Mouse (Mus musculus) heart, embryonic 12.5 days (tissue): ENCODE data around the gene Rap2c. TPM values are rescaled to one million over a fixed set of nuclear protein-coding genes. Genes with fewer than 3 reads are reported as not detected.

Experiments used
- ATAC-seq: fragments of 200-750 bp; cut with Nextera tagmentation; 2 replicates; pipeline ENCODE4 v1.8.0; 2017; ENCODE audit warnings: moderate TSS enrichment, moderate library complexity; ENCODE audit not compliant: insufficient number of reproducible peaks, low FRiP score
- H3K27ac ChIP-seq: fragments of 300-500 bp; sonication (generic); 2 replicates; pipeline ENCODE4 v1.5.1; 2016; ENCODE audit warnings: mild to moderate bottlenecking, moderate library complexity; ENCODE audit not compliant: poor library complexity, severe bottlenecking
- H3K27me3 ChIP-seq: fragments of 300-500 bp; sonication (generic); replicated peaks from 2 replicates; pipeline ENCODE4 v1.6.1; 2016; ENCODE audit warnings: mild to moderate bottlenecking, moderate library complexity
- H3K36me3 ChIP-seq: fragments of 300-500 bp; sonication (generic); 2 replicates; pipeline ENCODE4 v1.6.1; 2016; ENCODE audit warnings: mild to moderate bottlenecking, moderate library complexity
- H3K4me1 ChIP-seq: fragments of 300-500 bp; sonication (generic); replicated peaks from 2 replicates; pipeline ENCODE4 v1.6.1; 2016; ENCODE audit warnings: mild to moderate bottlenecking
- H3K4me2 ChIP-seq: fragments of 300-500 bp; sonication (generic); 2 replicates; pipeline ENCODE4 v1.6.1; 2016; ENCODE audit warnings: mild to moderate bottlenecking, moderate library complexity
- H3K4me3 ChIP-seq: fragments of 300-500 bp; sonication (generic); 2 replicates; pipeline ENCODE4 v1.5.1; 2016; ENCODE audit warnings: mild to moderate bottlenecking
- H3K9ac ChIP-seq: fragments of 300-500 bp; sonication (generic); 2 replicates; pipeline ENCODE4 v1.6.1; 2016; ENCODE audit warnings: mild to moderate bottlenecking, moderate library complexity
- H3K9me3 ChIP-seq: fragments of 300-500 bp; sonication (generic); replicated peaks from 2 replicates; pipeline ENCODE4 v1.6.1; 2016; ENCODE audit warnings: mild to moderate bottlenecking, moderate library complexity
- WGBS: fragments of 180-500 bp; shearing (Covaris S2); methylation state at CpG from one replicate; pipeline ENCODE4 v1.1.7; 2016; 5-methylcytosine and 5-hydroxymethylcytosine counted together
- polyA plus RNA-seq: library from polyadenylated mRNA; unstranded; fragments of >200 nt; fragmentation: Nextera tagmentation; extraction: Ambion mirVana; gene quantifications from 2 replicates; pipeline ENCODE4 v1.2.1, GENCODE M21; 2016

Rap2c gene
- 29.7 and 30.2 TPM in 2 replicates for polyA plus RNA-seq

- Histone ChIP-seq H3K27ac (peak within 1 kb of the TSS; percentile 99), H3K4me1 (0 out of 2 replicates have a peak, but pooled peaks cover 4% of the 10 kb centered on the region), H3K9ac (peak within 1 kb of the TSS; percentile 84), H3K4me2 (peak within 1 kb of the TSS; percentile 73), H3K36me3 (peaks cover 12% of the 10 kb centered on the region), H3K4me3 (peak within 1 kb of the TSS; percentile 72), H3K27me3 (no peaks in the 10 kb centered on the region), H3K9me3 (no peaks in the 10 kb centered on the region)
- ATAC-seq: peak; percentile 89
- 22% methylated on average over 31 of the region's 92 CpGs for WGBS
Observed at GRCm38 (mm10) chrX:51017851-51018785, at the start of gene Rap2c. Rap2c (minus strand) TSS chrX:51018018.

- H3K27ac ChIP-seq: no peak overlapping the region
- H3K9ac ChIP-seq: no peak overlapping the region
- H3K9me3 ChIP-seq: no peaks in the 10 kb centered on the region
- no peaks in the 10 kb centered on the region for H3K36me3 ChIP-seq
- no peak overlapping the region for H3K4me2 ChIP-seq
- WGBS: 61% methylated on average over 11 of the region's 11 CpGs
- ATAC-seq: no peak
- no peak overlapping the region for H3K4me3 ChIP-seq
- no peaks in the 10 kb centered on the region for H3K4me1 ChIP-seq
- no peaks in the 10 kb centered on the region for H3K27me3 ChIP-seq
Observed at GRCm38 (mm10) chrX:51066539-51067286, 48.9 kb upstream of the Rap2c start.

- H3K36me3 ChIP-seq: no peaks in the 10 kb centered on the region
- 14% methylated on average over 6 of the region's 6 CpGs for WGBS
Observed at GRCm38 (mm10) chrX:51065773-51066172, 48.0 kb upstream of the Rap2c start.

DNA sequence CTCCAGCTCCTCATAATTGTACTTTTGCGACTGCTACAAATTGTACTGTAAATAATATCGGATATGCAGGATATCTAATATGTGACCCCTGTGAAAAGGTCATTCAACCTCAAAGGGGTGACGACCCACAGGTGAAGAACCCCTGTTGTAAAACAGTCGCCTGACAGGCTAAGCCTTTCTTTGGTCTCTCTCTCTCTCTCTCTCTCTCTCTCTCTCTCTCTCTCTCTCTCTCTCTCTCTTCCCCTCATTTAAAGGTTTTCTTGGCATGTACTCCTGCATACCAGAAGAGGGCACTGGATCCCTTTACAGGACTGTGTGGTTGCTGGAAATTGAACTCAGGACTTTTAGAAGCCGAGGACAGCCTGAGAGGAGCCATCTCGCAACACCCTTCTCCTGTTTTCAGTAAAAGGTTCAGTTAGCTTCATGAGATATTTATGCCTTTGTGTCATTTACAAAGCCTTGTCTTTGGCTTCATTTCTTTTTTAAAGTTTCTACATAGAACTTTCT is 47.4 kb upstream of the Rap2c start:
- Histone ChIP-seq H3K9ac (no peak overlapping the region), H3K9me3 (no peaks in the 10 kb centered on the region), H3K4me3 (no peak overlapping the region), H3K4me2 (no peak overlapping the region), H3K27ac (no peak overlapping the region), H3K4me1 (no peaks in the 10 kb centered on the region), H3K36me3 (no peaks in the 10 kb centered on the region), H3K27me3 (no peaks in the 10 kb centered on the region)
- no peak for ATAC-seq
- 57% methylated on average over 6 of the region's 6 CpGs for WGBS

More at GRCm38 (mm10) chrX:51065773-51066172, 48.0 kb upstream of the Rap2c start:
- no peak overlapping the region for H3K27ac ChIP-seq
- H3K9ac ChIP-seq: no peak overlapping the region
- H3K27me3 ChIP-seq: no peaks in the 10 kb centered on the region
- H3K4me1 ChIP-seq: no peaks in the 10 kb centered on the region
- H3K9me3 ChIP-seq: no peaks in the 10 kb centered on the region
- no peak overlapping the region for H3K4me3 ChIP-seq
- peak overlapping the region; percentile 16; the same call in 1 of the 2 replicates for H3K4me2 ChIP-seq
- peak; percentile 53; the same call in 1 of the 2 replicates for ATAC-seq

GRCm38 (mm10) chrX:51060220-51060619 is 42.4 kb upstream of the Rap2c start:
- no peaks in the 10 kb centered on the region for H3K9me3 ChIP-seq
- H3K4me3 ChIP-seq: no peak overlapping the region
- ATAC-seq: no peak
- no peak overlapping the region for H3K27ac ChIP-seq
- no peaks in the 10 kb centered on the region for H3K4me1 ChIP-seq
- H3K36me3 ChIP-seq: no peaks in the 10 kb centered on the region
- H3K4me2 ChIP-seq: no peak overlapping the region
- H3K27me3 ChIP-seq: no peaks in the 10 kb centered on the region
- H3K9ac ChIP-seq: no peak overlapping the region
- WGBS: 62% methylated on average over 4 of the region's 4 CpGs

- Histone ChIP-seq H3K36me3 (no peaks in the 10 kb centered on the region), H3K4me3 (no peak overlapping the region), H3K4me2 (no peak overlapping the region), H3K4me1 (no peaks in the 10 kb centered on the region), H3K9me3 (no peaks in the 10 kb centered on the region), H3K27me3 (no peaks in the 10 kb centered on the region), H3K27ac (no peak overlapping the region), H3K9ac (no peak overlapping the region)
- WGBS: 68% methylated on average over 4 of the region's 4 CpGs
- ATAC-seq: no peak
Observed at GRCm38 (mm10) chrX:51058741-51059140, 40.9 kb upstream of the Rap2c start.

DNA sequence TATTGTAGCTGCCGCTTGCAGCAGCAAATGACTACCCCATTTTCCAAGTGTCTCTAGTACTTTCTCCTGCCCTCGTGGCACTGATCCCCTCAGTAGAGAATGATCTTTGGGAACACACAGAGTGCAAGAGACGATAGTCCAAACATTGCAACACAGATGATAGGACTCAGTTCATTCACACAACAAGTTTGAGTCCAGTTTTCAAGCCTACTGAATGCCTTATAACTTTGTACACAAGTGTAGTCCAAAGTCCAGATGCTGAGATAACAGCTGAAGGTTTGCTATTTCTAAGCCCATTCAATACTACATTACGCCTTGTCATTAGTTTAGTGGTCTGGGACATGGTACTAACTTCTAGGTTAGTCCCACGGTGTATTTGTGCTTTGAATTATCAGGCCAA is 40.5 kb upstream of the Rap2c start:
- no peaks in the 10 kb centered on the region for H3K27me3 ChIP-seq
- no peaks in the 10 kb centered on the region for H3K4me1 ChIP-seq
- no peak overlapping the region for H3K27ac ChIP-seq
- 76% methylated on average over 5 of the region's 5 CpGs for WGBS
- no peak overlapping the region for H3K4me2 ChIP-seq
- H3K36me3 ChIP-seq: no peaks in the 10 kb centered on the region
- H3K9me3 ChIP-seq: no peaks in the 10 kb centered on the region
- no peak overlapping the region for H3K4me3 ChIP-seq
- H3K9ac ChIP-seq: no peak overlapping the region
- no peak for ATAC-seq

DNA sequence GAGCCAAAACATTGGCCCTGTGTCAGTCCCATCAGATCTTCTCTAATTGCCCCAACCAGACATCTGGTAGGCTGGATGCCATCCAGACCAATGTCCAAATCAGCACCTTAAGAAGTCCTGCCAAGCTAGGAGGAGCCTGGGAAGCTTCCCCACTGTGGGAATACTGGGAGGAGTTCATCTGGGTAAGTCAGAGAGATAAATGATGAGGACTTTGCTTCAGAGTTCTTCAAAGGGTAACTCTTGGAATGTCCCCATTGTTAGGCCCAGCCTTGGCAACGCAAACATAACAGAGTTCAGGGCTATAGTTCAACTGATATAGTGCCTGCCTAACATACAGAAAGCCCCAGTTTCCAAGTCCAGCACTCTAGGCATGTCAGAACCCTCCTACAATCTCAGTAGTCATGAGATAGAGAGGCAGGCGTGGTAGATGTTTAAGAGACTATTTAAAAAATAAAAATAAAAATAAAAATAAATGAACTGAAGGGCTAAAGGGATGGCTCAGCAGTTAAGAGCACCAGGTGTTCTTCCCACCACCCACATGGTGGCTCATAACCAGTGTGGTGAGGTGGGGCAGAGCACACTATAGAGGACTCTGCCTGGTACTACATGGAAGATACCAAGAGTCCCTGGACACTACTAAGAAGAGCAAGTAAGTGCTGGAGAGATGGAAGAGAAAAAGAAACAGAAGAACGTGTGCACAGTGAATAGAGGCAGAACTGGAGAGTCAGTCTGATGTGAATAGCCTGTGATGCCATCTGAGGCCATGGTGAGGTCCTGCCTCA is 34.1 kb upstream of the Rap2c start:
- no peak for ATAC-seq

GRCm38 (mm10) chrX:51035678-51036209 is 17.9 kb upstream of the Rap2c start:
- Histone ChIP-seq H3K4me3 (no peak overlapping the region), H3K27me3 (no peaks in the 10 kb centered on the region; the same call in 1 of the 2 replicates), H3K9ac (no peak overlapping the region), H3K36me3 (no peaks in the 10 kb centered on the region), H3K4me2 (no peak overlapping the region; the same call in 1 of the 2 replicates), H3K27ac (no peak overlapping the region), H3K4me1 (no peaks in the 10 kb centered on the region), H3K9me3 (no peaks in the 10 kb centered on the region)
- no peak for ATAC-seq
- WGBS: 29% methylated on average over 7 of the region's 7 CpGs

More for the DNA sequence above, 34.1 kb upstream of the Rap2c start:
- no peaks in the 10 kb centered on the region for H3K9me3 ChIP-seq
- WGBS: 60% methylated on average over 3 of the region's 3 CpGs
- H3K4me1 ChIP-seq: no peaks in the 10 kb centered on the region
- no peak overlapping the region for H3K27ac ChIP-seq
- H3K4me2 ChIP-seq: no peak overlapping the region
- H3K36me3 ChIP-seq: no peaks in the 10 kb centered on the region
- no peaks in the 10 kb centered on the region for H3K27me3 ChIP-seq
- H3K4me3 ChIP-seq: no peak overlapping the region
- no peak overlapping the region for H3K9ac ChIP-seq

GRCm38 (mm10) chrX:51019884-51020283 is 2.1 kb upstream of the Rap2c start:
- Histone ChIP-seq H3K9me3 (no peaks in the 10 kb centered on the region), H3K27me3 (no peaks in the 10 kb centered on the region), H3K27ac (peak overlapping the region; percentile 99), H3K4me2 (peak overlapping the region; percentile 73), H3K4me1 (0 out of 2 replicates have a peak, but pooled peaks cover 4% of the 10 kb centered on the region), H3K9ac (peak overlapping the region; percentile 84; the same call in 1 of the 2 replicates), H3K4me3 (peak overlapping the region; percentile 72), H3K36me3 (peaks cover 2% of the 10 kb centered on the region; the same call in 1 of the 2 replicates)
- WGBS: 29% methylated on average over 2 of the region's 2 CpGs
- ATAC-seq: no peak; the same call in 1 of the 2 replicates
